8 mouse cellular contexts compared by ENCODE assay signal in the genomic region with DNA sequence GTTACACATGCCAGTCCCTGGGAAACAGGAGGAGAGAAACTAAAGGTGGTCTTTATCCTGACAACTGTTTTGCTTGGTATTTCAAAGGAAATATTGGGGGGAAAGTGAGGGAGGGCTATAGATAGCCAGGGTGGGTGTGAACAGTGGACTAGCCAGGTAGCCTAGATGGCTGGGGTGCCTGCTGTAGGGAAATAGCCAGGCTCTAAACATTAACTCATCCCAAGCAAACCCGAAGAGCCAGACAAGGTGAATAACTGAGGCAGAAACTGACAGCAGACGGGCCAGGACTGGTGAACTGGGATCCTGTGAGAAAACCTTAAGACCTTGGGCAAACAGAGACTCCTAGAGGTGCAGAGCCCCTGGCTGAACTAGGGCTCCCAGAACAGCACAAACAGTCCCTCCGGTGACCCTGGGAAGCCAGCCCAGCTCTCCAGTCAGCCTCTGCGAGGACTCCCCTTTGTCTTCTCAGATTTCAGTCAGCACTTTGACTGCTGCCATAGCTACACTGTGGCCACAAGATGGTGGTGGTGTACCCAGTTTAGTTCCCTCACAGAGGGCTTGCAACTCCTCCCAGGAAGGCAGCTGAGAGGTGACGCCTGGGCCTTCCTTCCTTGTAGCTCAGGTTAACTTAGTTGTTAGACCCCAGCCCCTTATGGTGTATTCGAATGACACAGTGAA. TPM values are rescaled to one million over a fixed set of nuclear protein-coding genes. Genes with fewer than 3 reads are reported as not detected.
DNase-seq lines count a peak whose midpoint lies in the region; ATAC-seq and TF ChIP-seq lines count a peak whose summit lies in the region.

No protein-coding gene starts in this region.

- TF ChIP-seq CTCF in bone marrow macrophage, adult 2 months (IDR thresholded peaks at IDR 0.05; ENCODE audit: low read depth, low read length) = 0 out of 2 replicates have a peak, but pooled peaks have one; percentile 23
- peak; percentile 90 for TF ChIP-seq CTCF in kidney, postnatal 0 days (IDR thresholded peaks at IDR 0.05; ENCODE audit: low read depth)

- H3K4me2 ChIP-seq in heart, embryonic 14.5 days (ENCODE audit: low read length) = no peak overlapping the region
- H3K4me2 ChIP-seq in kidney, postnatal 0 days (ENCODE audit: low read length) = no peak overlapping the region
- H3K4me2 ChIP-seq in liver, embryonic 11.5 days = no peak overlapping the region

- peaks cover 81% of the 10 kb centered on the region for H3K36me3 ChIP-seq in forebrain, embryonic 10.5 days (replicated peaks)
- H3K36me3 ChIP-seq in heart, embryonic 14.5 days (ENCODE audit: control insufficient read depth, insufficient read depth, low read length) = peaks cover 49% of the 10 kb centered on the region
- H3K36me3 ChIP-seq in kidney, postnatal 0 days (ENCODE audit: insufficient read depth, low read length) = peaks cover 31% of the 10 kb centered on the region
- H3K36me3 ChIP-seq in liver, embryonic 11.5 days (ENCODE audit: control insufficient read depth, insufficient read depth, low read length) = peaks cover 41% of the 10 kb centered on the region

- 36% methylated on average over 6 of the region's 6 CpGs for WGBS in forebrain, embryonic 10.5 days
- WGBS in heart, embryonic 14.5 days = 24% methylated on average over 6 of the region's 6 CpGs
- 15% methylated on average over 6 of the region's 6 CpGs for WGBS in kidney, postnatal 0 days
- 42% methylated on average over 6 of the region's 6 CpGs for WGBS in liver, embryonic 11.5 days

- no peaks in the 10 kb centered on the region for H3K9me3 ChIP-seq in forebrain, embryonic 10.5 days
- no peaks in the 10 kb centered on the region for H3K9me3 ChIP-seq in heart, embryonic 14.5 days (ENCODE audit: control insufficient read depth, low read length)
- no peaks in the 10 kb centered on the region for H3K9me3 ChIP-seq in kidney, postnatal 0 days (replicated peaks; ENCODE audit: low read length)
- H3K9me3 ChIP-seq in liver, embryonic 11.5 days (ENCODE audit: control insufficient read depth, low read length) = no peaks in the 10 kb centered on the region

- H3K27ac ChIP-seq in bone marrow macrophage, adult 2 months (ENCODE audit: insufficient read depth, low read depth, low read length) = no peak overlapping the region
- peak overlapping the region; percentile 79 for H3K27ac ChIP-seq in forebrain, embryonic 10.5 days
- H3K27ac ChIP-seq in heart, embryonic 14.5 days (replicated peaks in 1 of 2; ENCODE audit: control insufficient read depth in 1 of 2, insufficient read depth in 1 of 2, low read depth in 2 of 2, low read length in 2 of 2) = peak overlapping the region; percentile 40 to 63
- peak overlapping the region; percentile 72 for H3K27ac ChIP-seq in kidney, postnatal 0 days
- 0 out of 2 replicates have a peak overlapping the region, but pooled peaks have one; percentile 42 for H3K27ac ChIP-seq in liver, embryonic 11.5 days (ENCODE audit: low read depth, low read length)

- H3K9ac ChIP-seq in heart, embryonic 14.5 days (ENCODE audit: low read length) = peak overlapping the region; percentile 8; the same call in 1 of the 2 replicates
- no peak overlapping the region for H3K9ac ChIP-seq in kidney, postnatal 0 days (ENCODE audit: low read depth, low read length)
- H3K9ac ChIP-seq in liver, embryonic 11.5 days (ENCODE audit: low read depth, low read length) = no peak overlapping the region

- DNase-seq in CD4-positive, CD25-positive, alpha-beta regulatory T cell, adult 2 months (ENCODE audit: low read depth, low spot score) = peak; percentile 80
- DNase-seq in forebrain, embryonic 10.5 days (ENCODE audit: extremely low spot score, low spot score) = peak; percentile 76
- DNase-seq in kidney, postnatal 0 days (ENCODE audit: low spot score) = peak; percentile 98
- peak; percentile 68 for DNase-seq in liver, embryonic 11.5 days (ENCODE audit: low spot score)
- peak; percentile 16 to 40 for DNase-seq in natural killer cell, adult 2 months (ENCODE audit: low spot score in 2 of 2)
- peak; percentile 81 for DNase-seq in testis, postnatal 10 days (ENCODE audit: low spot score)

- peak; percentile 80 for ATAC-seq in heart, embryonic 14.5 days (ENCODE audit: insufficient number of reproducible peaks, insufficient read depth, low FRiP score, low read depth)
- peak; percentile 83 for ATAC-seq in kidney, postnatal 0 days (replicated peaks; ENCODE audit: low FRiP score, low read depth)
- ATAC-seq in liver, embryonic 11.5 days (replicated peaks; ENCODE audit: low FRiP score) = peak; percentile 57

- no peak for TF ChIP-seq POLR2A in bone marrow macrophage, adult 2 months (IDR thresholded peaks at IDR 0.05; ENCODE audit: borderline replicate concordance, low read depth, low read length)

- H3K27me3 ChIP-seq in forebrain, embryonic 10.5 days (ENCODE audit: poor library complexity, severe bottlenecking) = no peaks in the 10 kb centered on the region
- H3K27me3 ChIP-seq in heart, embryonic 14.5 days (ENCODE audit: control insufficient read depth, insufficient read depth, low read length) = no peaks in the 10 kb centered on the region
- no peaks in the 10 kb centered on the region for H3K27me3 ChIP-seq in kidney, postnatal 0 days (ENCODE audit: insufficient read depth, low read length)
- no peaks in the 10 kb centered on the region for H3K27me3 ChIP-seq in liver, embryonic 11.5 days (replicated peaks; ENCODE audit: control insufficient read depth, insufficient read depth, low read length)

- no peak overlapping the region for H3K4me3 ChIP-seq in bone marrow macrophage, adult 2 months (ENCODE audit: insufficient read depth, low read length)
- H3K4me3 ChIP-seq in forebrain, embryonic 10.5 days = no peak overlapping the region
- H3K4me3 ChIP-seq in heart, embryonic 14.5 days (ENCODE audit: control insufficient read depth in 1 of 2, insufficient read depth in 1 of 2, low read depth in 1 of 2, low read length in 2 of 2) = no peak overlapping the region
- H3K4me3 ChIP-seq in kidney, postnatal 0 days (replicated peaks; ENCODE audit: low read depth, low read length) = no peak overlapping the region
- H3K4me3 ChIP-seq in liver, embryonic 11.5 days (ENCODE audit: low read depth, low read length) = no peak overlapping the region

- peaks cover 16% of the 10 kb centered on the region for H3K4me1 ChIP-seq in bone marrow macrophage, adult 2 months (ENCODE audit: control insufficient read depth, insufficient read depth, low read length)
- H3K4me1 ChIP-seq in forebrain, embryonic 10.5 days = peaks cover 11% of the 10 kb centered on the region
- peaks cover 6 to 8% of the 10 kb centered on the region in 2 experiments for H3K4me1 ChIP-seq in heart, embryonic 14.5 days (ENCODE audit: control insufficient read depth in 2 of 2, insufficient read depth in 2 of 2, low read length in 2 of 2)
- peaks cover 3% of the 10 kb centered on the region; the same call in 1 of the 2 replicates for H3K4me1 ChIP-seq in kidney, postnatal 0 days (replicated peaks; ENCODE audit: insufficient read depth, low read length)
- no peaks in the 10 kb centered on the region for H3K4me1 ChIP-seq in liver, embryonic 11.5 days (replicated peaks; ENCODE audit: control insufficient read depth, insufficient read depth, low read length)

RNA-seq across cellular contexts. Expression of a gene that starts 19.2 kb away (rescaled TPM):
- 8.0 and 8.9 TPM in 2 replicates for polyA plus RNA-seq in bone marrow macrophage, adult 2 months (2012; ENCODE audit: insufficient read depth, insufficient read length, missing spikeins)
- polyA plus RNA-seq in forebrain, embryonic 10.5 days (2016; fragmentation: Nextera tagmentation; extraction: Ambion mirVana) = 42.2 and 45.5 TPM in 2 replicates
- polyA plus RNA-seq in heart, embryonic 14.5 days (2014; fragmentation: Nextera tagmentation; extraction: Ambion mirVana) = 14.9 and 16.4 TPM in 2 replicates
- polyA plus RNA-seq in kidney, postnatal 0 days (2015; fragmentation: Nextera tagmentation; extraction: Ambion mirVana) = 15.6 and 15.7 TPM in 2 replicates
- polyA plus RNA-seq in liver, embryonic 11.5 days (2014; fragmentation: Nextera tagmentation; extraction: Ambion mirVana) = 39.8 and 42.5 TPM in 2 replicates

RNA-seq across cellular contexts. Expression of a gene that starts 36.7 kb away (rescaled TPM):
- polyA plus RNA-seq in bone marrow macrophage, adult 2 months (2012; ENCODE audit: insufficient read depth, insufficient read length, missing spikeins) = 60.7 and 66.0 TPM in 2 replicates
- polyA plus RNA-seq in forebrain, embryonic 10.5 days (2016; fragmentation: Nextera tagmentation; extraction: Ambion mirVana) = 49.6 and 52.2 TPM in 2 replicates
- 79.9 and 84.2 TPM in 2 replicates for polyA plus RNA-seq in heart, embryonic 14.5 days (2014; fragmentation: Nextera tagmentation; extraction: Ambion mirVana)
- 33.9 and 36.9 TPM in 2 replicates for polyA plus RNA-seq in kidney, postnatal 0 days (2015; fragmentation: Nextera tagmentation; extraction: Ambion mirVana)
- polyA plus RNA-seq in liver, embryonic 11.5 days (2014; fragmentation: Nextera tagmentation; extraction: Ambion mirVana) = 30.4 and 33.0 TPM in 2 replicates

RNA-seq across cellular contexts. Expression of a gene that starts 45.1 kb away (rescaled TPM):
- not detected in 2 replicates for polyA plus RNA-seq in bone marrow macrophage, adult 2 months (2012; ENCODE audit: insufficient read depth, insufficient read length, missing spikeins)
- polyA plus RNA-seq in forebrain, embryonic 10.5 days (2016; fragmentation: Nextera tagmentation; extraction: Ambion mirVana) = not detected in 2 replicates
- 2.4 TPM in 1 of 2 replicates, not detected in the other for polyA plus RNA-seq in heart, embryonic 14.5 days (2014; fragmentation: Nextera tagmentation; extraction: Ambion mirVana)
- polyA plus RNA-seq in kidney, postnatal 0 days (2015; fragmentation: Nextera tagmentation; extraction: Ambion mirVana) = 1.6 and 1.9 TPM in 2 replicates
- polyA plus RNA-seq in liver, embryonic 11.5 days (2014; fragmentation: Nextera tagmentation; extraction: Ambion mirVana) = 13.5 and 15.8 TPM in 2 replicates

Comparison
In these comparisons a context has a peak if more than half of its experiments do, and no peak if none do; other contexts are left out.
1. DNase-seq: peak in every context shown above with its lines; median percentile 98 in kidney, postnatal 0 days; 81 in testis, postnatal 10 days; 80 in CD4-positive, CD25-positive, alpha-beta regulatory T cell, adult 2 months; 76 in forebrain, embryonic 10.5 days; 68 in liver, embryonic 11.5 days; 28 in natural killer cell, adult 2 months.